Mouse (Mus musculus) spleen, adult 2 months (tissue): ENCODE data around the gene Mib2.

ENCODE experiments used
- CTCF ChIP-seq: fragments of 200-500 bp; IDR thresholded peaks from 2 replicates; pipeline ENCODE4 v1.5.1; 2011; ENCODE audit warnings: mild to moderate bottlenecking, inconsistent platforms; ENCODE audit not compliant: insufficient read depth, insufficient read length, insufficient replicate concordance; ENCODE audit errors: extremely low read depth
- POLR2A ChIP-seq: fragments of 200-500 bp; IDR thresholded peaks from 2 replicates; pipeline ENCODE4 v1.6.1; 2011; ENCODE audit warnings: low read depth, low read length, inconsistent platforms

DNA sequence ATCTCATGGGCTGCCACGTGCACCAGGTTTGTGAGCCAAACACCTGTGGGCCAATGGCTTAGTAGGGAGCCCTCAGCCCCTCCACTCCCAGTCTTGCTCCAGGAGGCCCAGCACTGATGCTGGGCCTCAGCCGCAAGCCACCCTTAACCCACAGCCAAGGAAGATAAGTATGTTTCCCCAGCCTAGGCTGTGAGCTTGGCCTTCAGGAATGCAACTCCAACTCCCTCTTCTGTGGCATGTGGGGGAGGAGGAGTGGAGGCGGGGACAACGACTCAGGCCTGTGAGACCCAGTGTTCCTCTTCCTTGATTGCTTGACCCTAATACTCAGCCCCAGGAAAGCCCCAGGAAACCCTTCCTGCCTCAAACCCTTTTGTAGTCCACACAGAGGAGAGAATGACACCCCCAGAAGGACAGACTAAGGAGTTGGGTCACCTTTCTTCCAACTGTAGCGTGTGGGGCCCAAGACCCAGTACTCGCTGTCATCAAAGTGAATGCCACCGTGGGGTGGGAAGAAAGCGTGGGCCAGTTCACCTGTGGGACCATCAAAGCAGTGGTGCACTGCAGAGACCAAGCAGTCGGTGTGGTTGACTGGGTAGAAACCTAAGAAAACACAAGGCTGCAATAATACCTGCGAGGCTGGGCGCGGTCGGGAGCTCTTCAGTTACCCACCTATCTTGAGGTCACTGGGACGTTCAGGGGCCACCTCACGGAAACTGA is 17.3 kb downstream of the Mib2 start:
- TF ChIP-seq CTCF: no peak
- no peak for TF ChIP-seq POLR2A
